Mouse (Mus musculus) urinary bladder, postnatal 4 days (tissue): Measurements from ENCODE around the gene Gm7030.
"Not testable (repeated sequence)": the region's sequence is repeated elsewhere in the genome, so short reads cannot be mapped to it uniquely, and the experiment has no call there.

Experiments
- DNase-seq, 2 experiments: peaks; one replicate each; pipeline ENCODE4 v3.0.0; 2021 to 2022; ENCODE audit warnings: low spot score in 2 of 2

Gene Gm7030

DNA sequence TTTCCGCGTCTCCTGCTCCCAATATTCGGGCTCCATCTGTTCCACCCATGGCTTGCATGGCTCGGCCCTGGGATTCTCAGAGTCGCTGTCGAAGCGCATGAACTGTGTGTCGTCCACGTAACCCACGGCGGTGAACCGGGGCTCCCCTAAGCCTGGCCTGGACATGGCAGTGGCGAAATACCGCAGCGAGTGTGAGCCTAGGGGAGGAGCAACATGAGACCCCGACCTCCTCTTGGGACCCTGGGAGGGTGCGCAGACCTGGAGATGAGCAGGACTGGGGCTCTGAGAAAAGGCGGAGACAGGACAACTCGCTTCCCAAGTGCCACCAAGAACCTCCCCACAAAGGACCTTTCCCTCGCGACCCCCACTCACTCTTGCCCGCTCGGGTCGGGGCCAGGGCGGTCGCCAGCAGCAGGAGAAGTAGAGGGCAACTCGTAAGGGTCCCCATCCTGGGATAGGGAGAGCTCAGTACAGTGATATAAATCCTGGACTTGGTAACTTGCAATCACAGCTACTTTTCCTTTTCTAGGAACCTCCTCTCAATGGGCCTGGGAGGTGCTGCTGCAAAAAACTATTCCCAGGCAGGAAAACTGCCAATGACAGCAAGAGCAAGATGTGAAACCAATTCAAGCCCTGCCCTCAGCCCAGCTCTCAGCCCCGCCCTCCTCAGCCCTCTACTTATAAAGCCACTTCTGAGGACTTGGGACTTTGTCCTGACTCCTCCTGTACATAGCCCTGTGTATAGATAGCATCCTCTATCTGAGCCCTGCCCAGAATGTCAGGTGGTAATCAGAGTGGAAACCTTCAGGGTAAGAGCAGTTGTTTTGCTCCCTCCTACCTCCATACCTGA is at the start of gene Gm7030:
TSS of gene Gm7030 (minus strand) at position 458 of the 850 bp plus-strand sequence.
- DNase-seq = not testable (repeated sequence)

DNA sequence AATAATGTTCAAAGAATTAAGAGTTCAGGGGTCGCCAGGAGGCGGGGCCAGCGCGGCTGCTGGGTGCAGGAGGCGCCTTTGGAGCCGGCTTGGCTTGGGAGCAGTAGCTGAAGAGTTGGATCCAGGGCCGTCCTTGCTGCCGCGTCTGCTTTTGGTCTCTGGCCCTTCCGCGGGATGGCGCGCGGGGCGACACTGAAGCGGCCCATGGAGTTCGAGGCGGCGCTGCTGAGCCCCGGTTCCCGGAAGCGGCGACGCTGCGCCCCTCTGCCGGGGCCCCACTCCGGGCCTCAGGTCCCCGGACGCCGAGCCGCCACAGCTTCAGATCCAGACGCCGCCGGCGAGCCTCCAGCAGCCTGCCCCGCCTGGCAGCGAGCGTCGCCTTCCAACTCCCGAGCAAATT is 49.7 kb upstream of the Gm7030 start:
- not testable (repeated sequence) for DNase-seq

DNA sequence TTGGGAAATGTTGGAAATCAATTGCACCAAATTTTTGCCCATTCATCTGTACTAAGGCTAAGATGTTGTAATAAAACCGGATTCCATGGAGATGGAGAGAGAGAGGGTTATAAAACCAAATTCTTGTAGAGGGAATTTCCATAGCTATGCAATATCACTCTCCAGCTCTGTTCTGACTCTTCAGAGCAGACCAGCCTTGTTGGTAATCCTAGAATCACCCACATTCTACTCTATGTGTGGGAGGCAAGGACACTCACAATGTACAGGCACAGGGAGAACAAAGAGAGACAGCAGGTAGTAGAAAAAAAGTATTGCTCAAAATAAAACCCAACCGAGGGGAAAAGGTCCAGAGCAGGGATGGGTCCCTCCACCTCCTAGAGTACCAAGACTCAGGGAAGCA is 46.9 kb upstream of the Gm7030 start:
- DNase-seq = not testable (repeated sequence)

DNA sequence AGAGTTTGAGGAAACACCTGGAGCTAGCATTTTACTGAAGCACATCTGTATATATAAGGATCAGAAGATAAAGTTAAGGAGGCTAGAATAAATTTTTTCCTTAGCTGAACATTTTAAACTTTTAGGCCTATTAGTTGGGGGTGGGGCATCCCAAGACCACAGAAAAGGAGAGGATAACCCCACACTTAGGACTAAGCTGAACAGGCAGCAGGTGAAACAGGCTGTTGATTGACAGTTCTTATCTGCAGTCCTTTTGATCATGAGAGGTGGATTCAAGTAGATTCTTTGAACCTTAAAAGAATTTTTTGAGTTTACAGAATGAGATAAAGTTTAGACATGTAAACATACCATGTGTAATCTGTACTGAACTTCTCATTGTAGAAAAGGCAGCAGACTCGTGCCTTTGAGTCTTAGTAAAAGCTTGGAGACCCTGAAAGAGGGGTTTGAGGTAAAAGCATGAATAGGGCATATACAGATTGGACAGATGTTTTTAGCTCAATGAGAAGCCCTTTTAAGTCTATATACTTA is 41.1 kb upstream of the Gm7030 start:
- DNase-seq = no peak

- no peak for DNase-seq
These were observed 40.5 kb upstream of the Gm7030 start for GRCm38 (mm10) chr17:36169753-36170152.

GRCm38 (mm10) chr17:36169094-36169493 is 39.9 kb upstream of the Gm7030 start:
- DNase-seq = not testable (repeated sequence)

GRCm38 (mm10) chr17:36168039-36168652 is 38.9 kb upstream of the Gm7030 start, which contains the start of gene Gm8909:
Gene Gm8909, minus strand, starts transcription at chr17:36168537.
- DNase-seq = no peak

GRCm38 (mm10) chr17:36167306-36168038 is 38.2 kb upstream of the Gm7030 start:
- DNase-seq = no peak

DNA sequence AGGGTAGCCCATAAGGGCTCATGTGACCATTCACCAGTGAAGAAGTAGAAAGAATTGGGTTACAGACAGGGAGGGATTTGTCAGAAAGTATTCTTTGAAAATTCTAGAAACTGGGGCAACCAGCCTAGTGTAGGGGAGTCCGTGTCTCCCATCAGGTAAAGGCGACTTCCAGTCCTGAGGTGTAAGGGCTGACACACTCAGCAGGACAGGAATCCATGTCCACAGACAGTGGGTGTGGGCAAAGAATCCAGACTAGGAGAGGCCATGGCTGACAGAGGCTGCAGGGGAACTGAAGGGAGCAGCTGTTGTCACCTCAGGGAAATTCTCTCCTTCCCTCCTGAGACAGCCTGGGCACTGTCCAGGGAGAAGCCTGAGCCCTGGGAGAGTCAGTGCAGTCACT is 37.7 kb upstream of the Gm7030 start:
- DNase-seq = not testable (repeated sequence)

- DNase-seq = no peak
These were observed 32.2 kb upstream of the Gm7030 start for GRCm38 (mm10) chr17:36161129-36162051.

DNA sequence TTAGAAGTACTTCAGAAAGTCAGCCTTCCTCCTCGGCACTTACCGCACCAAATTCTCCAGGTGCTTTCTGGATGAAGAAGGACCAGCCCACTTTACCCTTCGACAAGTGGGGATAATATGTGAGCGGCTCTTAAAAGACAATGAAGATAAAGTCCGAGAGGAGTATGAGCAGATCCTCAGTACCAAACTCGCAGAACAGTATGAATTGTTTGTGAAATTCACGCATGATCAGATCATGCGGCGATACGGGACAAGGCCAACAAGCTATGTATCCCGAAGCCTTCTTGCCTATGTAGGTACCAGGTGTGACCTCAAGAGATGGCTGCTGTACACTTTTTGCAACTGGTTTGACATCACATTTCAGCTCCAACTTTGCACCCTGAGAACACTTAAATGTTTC is 29.0 kb upstream of the Gm7030 start:
- not testable (repeated sequence) for DNase-seq

DNA sequence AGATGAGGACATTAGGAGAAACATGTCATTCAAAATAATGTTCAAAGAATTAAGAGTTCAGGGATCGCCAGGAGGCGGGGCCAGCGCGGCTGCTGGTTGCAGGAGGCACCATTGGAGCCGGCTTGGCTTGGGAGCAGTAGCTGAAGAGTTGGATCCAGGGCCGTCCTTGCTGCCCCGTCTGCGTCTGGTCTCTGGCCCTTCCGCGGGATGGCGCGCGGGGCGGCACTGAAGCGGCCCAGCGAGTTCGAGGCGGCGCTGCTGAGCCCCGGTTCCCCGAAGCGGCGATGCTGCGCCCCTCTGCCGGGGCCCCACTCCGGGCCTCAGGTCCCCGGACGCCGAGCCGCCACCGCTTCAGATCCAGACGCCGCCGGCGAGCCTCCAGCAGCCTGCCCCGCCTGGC is 28.6 kb upstream of the Gm7030 start:
- not testable (repeated sequence) for DNase-seq

GRCm38 (mm10) chr17:36154271-36155149 is 25.3 kb upstream of the Gm7030 start:
- DNase-seq = no peak

DNA sequence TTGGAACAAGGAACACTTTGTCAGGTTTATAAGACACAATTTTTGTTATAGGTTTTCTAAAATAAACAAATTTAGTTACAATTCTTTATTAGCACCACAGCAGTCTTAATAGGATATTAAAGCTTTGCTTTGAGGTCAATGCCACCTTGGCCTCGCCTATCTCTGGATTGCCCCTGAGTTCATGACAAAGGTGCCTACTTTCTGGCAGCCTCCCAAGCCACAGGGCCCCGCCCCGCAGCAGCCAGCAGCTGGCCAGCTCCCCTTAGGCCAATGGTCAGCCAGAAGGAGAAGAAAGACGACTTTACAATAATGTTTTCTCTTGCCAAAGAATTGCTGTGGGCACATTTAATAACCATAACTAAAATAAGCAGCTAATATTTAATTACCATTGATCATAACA is 22.0 kb upstream of the Gm7030 start:
- not testable (repeated sequence) for DNase-seq

DNA sequence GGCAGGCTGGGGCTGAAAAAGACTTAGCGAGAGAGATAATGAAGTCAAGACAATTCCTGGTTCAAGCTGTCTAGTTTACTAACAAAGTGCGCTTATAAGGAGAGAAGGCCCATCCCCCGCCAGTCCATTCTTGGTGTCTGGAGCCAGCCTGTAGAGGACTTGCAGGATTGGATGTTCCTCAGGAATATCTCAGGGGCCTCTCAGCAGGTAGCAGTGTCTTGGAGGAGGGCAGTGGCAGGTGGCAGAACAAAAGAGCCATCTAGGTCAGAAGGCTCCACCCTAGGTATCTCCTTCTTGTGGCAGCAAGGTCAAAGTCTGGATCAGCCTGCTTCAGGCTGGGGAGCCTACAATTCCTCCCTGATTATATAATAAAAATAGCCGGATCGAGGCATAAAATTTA is 19.2 kb upstream of the Gm7030 start:
- not testable (repeated sequence) for DNase-seq

GRCm38 (mm10) chr17:36146937-36147336 is 17.7 kb upstream of the Gm7030 start:
- not testable (repeated sequence) for DNase-seq

- DNase-seq = not testable (repeated sequence)
These were observed 16.6 kb upstream of the Gm7030 start for GRCm38 (mm10) chr17:36145861-36146156.

- no peak for DNase-seq
These were observed 16.1 kb upstream of the Gm7030 start for GRCm38 (mm10) chr17:36145111-36145860.

DNA sequence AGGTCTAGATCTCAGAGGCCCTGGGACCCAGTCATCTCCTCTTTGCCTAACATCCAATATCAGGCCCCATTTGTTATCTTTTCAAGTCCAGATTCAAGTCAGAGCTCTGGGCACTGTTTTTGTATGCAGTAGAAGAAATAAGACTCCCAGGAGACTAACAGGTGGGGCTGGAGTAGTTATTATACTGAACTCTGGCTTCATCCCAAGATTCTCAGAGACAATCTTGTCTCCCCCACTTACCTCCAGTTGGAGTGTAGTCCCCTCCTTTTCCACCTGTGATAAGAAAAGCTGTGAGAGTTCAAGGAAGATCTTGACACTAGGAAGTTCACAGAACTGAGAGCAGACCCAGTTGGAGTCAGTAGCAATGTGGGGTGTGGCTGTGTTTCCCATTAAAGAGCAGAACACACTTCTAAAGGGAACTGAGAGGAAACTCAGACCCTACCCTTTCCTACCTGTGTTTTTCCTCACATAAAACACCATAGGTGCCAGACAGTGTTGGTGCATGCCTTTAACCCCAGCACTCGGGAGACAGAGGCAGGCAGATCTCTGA is 7.1 kb upstream of the Gm7030 start:
- DNase-seq = not testable (repeated sequence)
